Mouse (Mus musculus) heart, embryonic 14.5 days (tissue): ENCODE data around the gene Cd248. TPM values are rescaled to one million over a fixed set of nuclear protein-coding genes. Genes with fewer than 3 reads are reported as not detected.
"Not testable (repeated sequence)": the region's sequence is repeated elsewhere in the genome, so short reads cannot be mapped to it uniquely, and the experiment has no call there.

Experiments used
- ATAC-seq: fragments of 200-750 bp; cut with Nextera tagmentation; 2 replicates; pipeline ENCODE4 v1.8.0; 2017; ENCODE audit warnings: low read depth, moderate TSS enrichment; ENCODE audit not compliant: insufficient number of reproducible peaks, insufficient read depth, low FRiP score
- H3K27ac ChIP-seq, 2 experiments: fragments of 200-500 bp in 1 of 2; fragments of 300-500 bp in 1 of 2; sonication (generic) in 1 of 2; replicated peaks in 1 of 2; 2 replicates each; pipeline ENCODE4 v1.5.1; 2012 to 2014; ENCODE audit warnings: low read depth in 2 of 2, low read length in 2 of 2, control low read depth in 1 of 2, mild to moderate bottlenecking in 1 of 2, mixed read lengths in 1 of 2; ENCODE audit not compliant: control insufficient read depth in 1 of 2, insufficient read depth in 1 of 2
- H3K27me3 ChIP-seq: fragments of 300-500 bp; sonication (generic); 2 replicates; pipeline ENCODE4 v1.6.1; 2014; ENCODE audit warnings: mild to moderate bottlenecking, low read length, control low read depth; ENCODE audit not compliant: control insufficient read depth, insufficient read depth
- H3K36me3 ChIP-seq: fragments of 300-500 bp; sonication (generic); 2 replicates; pipeline ENCODE4 v1.6.1; 2014; ENCODE audit warnings: mild to moderate bottlenecking, control low read depth, low read length, mixed read lengths; ENCODE audit not compliant: control insufficient read depth, insufficient read depth
- H3K4me1 ChIP-seq, 2 experiments: fragments of 200-500 bp in 1 of 2; fragments of 300-500 bp in 1 of 2; sonication (generic) in 1 of 2; 2 replicates each; pipeline ENCODE4 v1.6.1; 2012 to 2014; ENCODE audit warnings: low read length in 2 of 2, control low read depth in 1 of 2, mixed read lengths in 1 of 2; ENCODE audit not compliant: control insufficient read depth in 2 of 2, insufficient read depth in 2 of 2
- H3K4me2 ChIP-seq: fragments of 300-500 bp; sonication (generic); 2 replicates; pipeline ENCODE4 v1.6.1; 2014; ENCODE audit warnings: mild to moderate bottlenecking, low read length
- H3K4me3 ChIP-seq, 2 experiments: fragments of 200-500 bp in 1 of 2; fragments of 300-500 bp in 1 of 2; sonication (generic) in 1 of 2; 2 replicates each; pipeline ENCODE4 v1.5.1; 2012 to 2014; ENCODE audit warnings: low read length in 2 of 2, mild to moderate bottlenecking in 2 of 2, control low read depth in 1 of 2, low read depth in 1 of 2, moderate library complexity in 1 of 2; ENCODE audit not compliant: control insufficient read depth in 1 of 2, insufficient read depth in 1 of 2
- H3K9ac ChIP-seq: fragments of 300-500 bp; sonication (generic); 2 replicates; pipeline ENCODE4 v1.6.1; 2014; ENCODE audit warnings: mild to moderate bottlenecking, low read length
- H3K9me3 ChIP-seq: fragments of 300-500 bp; sonication (generic); 2 replicates; pipeline ENCODE4 v1.6.1; 2016; ENCODE audit warnings: low read length, control low read depth; ENCODE audit not compliant: control insufficient read depth
- WGBS: fragments of 180-500 bp; shearing (Covaris S2); extraction: QIAGEN DNeasy Blood & Tissue Kit; methylation state at CpG from one replicate; pipeline ENCODE4 v1.1.7; 2014; 5-methylcytosine and 5-hydroxymethylcytosine counted together
- polyA plus RNA-seq: library from polyadenylated mRNA; unstranded; fragments of >200 nt; fragmentation: Nextera tagmentation; extraction: Ambion mirVana; gene quantifications from 2 replicates; pipeline ENCODE4 v1.2.1, GENCODE M21; 2014

Gene Cd248
- polyA plus RNA-seq, 1 experiment from 2014 or later = 16.8 TPM

GRCm38 (mm10) chr19:5082596-5082995, 14.7 kb downstream of the Cd248 start:
- 51% methylated on average over 24 of the region's 24 CpGs for WGBS
- Histone ChIP-seq H3K9me3 (no peaks in the 10 kb centered on the region), H3K36me3 (no peaks in the 10 kb centered on the region), H3K27me3 (peaks cover 63% of the 10 kb centered on the region), H3K4me1 (peaks cover 10 to 13% of the 10 kb centered on the region in 2 experiments), H3K9ac (no peak overlapping the region), H3K4me2 (no peak overlapping the region), H3K27ac (no peak overlapping the region), H3K4me3 (no peak overlapping the region)
- no peak for ATAC-seq

DNA sequence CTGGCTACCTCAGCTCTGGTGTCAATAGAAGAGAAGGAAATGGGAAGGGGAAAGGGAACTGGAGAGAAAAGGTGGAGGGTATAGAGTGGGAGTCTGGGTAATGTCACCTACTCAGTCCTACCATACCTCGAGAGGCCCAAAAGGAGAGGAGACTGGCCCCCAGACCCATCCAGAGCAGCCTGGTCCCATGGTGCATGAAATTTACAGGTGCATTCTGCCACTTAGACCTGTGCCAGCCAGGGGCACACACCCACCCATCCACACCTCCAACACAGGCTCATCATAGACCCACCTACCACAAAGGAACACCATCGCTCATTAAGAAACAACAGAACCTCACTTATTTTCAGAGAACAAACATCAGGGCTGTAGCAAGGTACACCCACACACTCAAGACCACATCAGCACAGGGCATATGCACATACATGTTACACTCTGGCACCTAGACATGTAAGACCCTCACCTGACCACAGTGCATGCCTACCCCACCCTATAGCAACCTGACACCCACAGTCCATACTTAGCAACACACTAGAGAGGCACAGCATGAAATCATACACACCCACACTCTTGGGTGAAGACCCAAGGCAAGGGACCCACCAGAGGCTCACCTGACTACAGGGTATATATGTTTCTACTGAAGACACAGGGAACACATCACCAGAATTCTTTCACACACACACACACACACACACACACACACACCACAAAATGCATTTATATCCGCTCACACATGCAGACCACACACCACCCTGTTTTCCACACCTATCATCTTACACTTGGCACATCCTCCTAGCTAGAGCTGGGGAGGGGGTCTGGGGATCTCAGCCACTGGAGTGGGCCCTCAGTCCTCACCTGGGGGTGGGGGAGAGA, 16.3 kb downstream of the Cd248 start:
- H3K27ac ChIP-seq = no peak overlapping the region
- no peak overlapping the region for H3K4me2 ChIP-seq
- ATAC-seq = no peak
- H3K9me3 ChIP-seq = no peaks in the 10 kb centered on the region
- peaks cover 13 to 18% of the 10 kb centered on the region in 2 experiments for H3K4me1 ChIP-seq
- H3K27me3 ChIP-seq = peaks cover 63% of the 10 kb centered on the region
- H3K4me3 ChIP-seq = peak overlapping the region; percentile 51 to 54; a peak in 2 of 4 replicates
- 68% methylated on average over 3 of the region's 3 CpGs for WGBS
- H3K36me3 ChIP-seq = no peaks in the 10 kb centered on the region
- H3K9ac ChIP-seq = no peak overlapping the region

GRCm38 (mm10) chr19:5084834-5085144, 16.9 kb downstream of the Cd248 start:
- peaks cover 4% of the 10 kb centered on the region; the same call in 1 of the 2 replicates for H3K36me3 ChIP-seq
- H3K4me3 ChIP-seq = peak overlapping the region; percentile 51 to 54
- H3K9me3 ChIP-seq = no peaks in the 10 kb centered on the region
- WGBS = 4% methylated on average over 15 of the region's 15 CpGs
- H3K4me2 ChIP-seq = peak overlapping the region; percentile 89
- peaks cover 61% of the 10 kb centered on the region for H3K27me3 ChIP-seq
- ATAC-seq = no peak
- peaks cover 15 to 20% of the 10 kb centered on the region in 2 experiments for H3K4me1 ChIP-seq
- peak overlapping the region; percentile 55; the same call in 1 of the 2 replicates for H3K9ac ChIP-seq
- H3K27ac ChIP-seq = no peak overlapping the region

GRCm38 (mm10) chr19:5085145-5085863, 17.4 kb downstream of the Cd248 start, which contains the start of gene Tmem151a:
TSS of gene Tmem151a (minus strand) at chr19:5085531.
- Histone ChIP-seq H3K27ac (no peak within 1 kb of the TSS), H3K4me3 (peak within 1 kb of the TSS; percentile 51 to 54), H3K9me3 (no peaks in the 10 kb centered on the region), H3K36me3 (peaks cover 9% of the 10 kb centered on the region), H3K4me2 (peak within 1 kb of the TSS; percentile 89), H3K9ac (peak within 1 kb of the TSS; percentile 55; the same call in 1 of the 2 replicates), H3K27me3 (peaks cover 56% of the 10 kb centered on the region), H3K4me1 (peaks cover 15 to 20% of the 10 kb centered on the region in 2 experiments)
- WGBS = under 1% methylated on average over 63 of the region's 69 CpGs
- no peak for ATAC-seq

GRCm38 (mm10) chr19:5086533-5086932, 18.7 kb downstream of the Cd248 start:
- ATAC-seq, H3K27ac ChIP-seq, H3K4me2 ChIP-seq, H3K9ac ChIP-seq, H3K4me3 ChIP-seq, H3K9me3 ChIP-seq: not testable (repeated sequence)
- 48% methylated on average over 4 of the region's 4 CpGs for WGBS
- H3K27me3 ChIP-seq = peaks cover 48% of the 10 kb centered on the region
- H3K4me1 ChIP-seq = peaks cover 15 to 20% of the 10 kb centered on the region in 2 experiments
- peaks cover 21% of the 10 kb centered on the region for H3K36me3 ChIP-seq

- peak within 1 kb of the TSS; percentile 74 for H3K4me2 ChIP-seq
- peaks cover 33% of the 10 kb centered on the region for H3K27me3 ChIP-seq
- peak; percentile 87 for ATAC-seq
- WGBS = under 1% methylated on average over 58 of the region's 58 CpGs
- H3K36me3 ChIP-seq = peaks cover 37% of the 10 kb centered on the region
- peaks cover 15 to 20% of the 10 kb centered on the region in 2 experiments for H3K4me1 ChIP-seq
- H3K4me3 ChIP-seq = peak within 1 kb of the TSS; percentile 67 to 78
- H3K9me3 ChIP-seq = no peaks in the 10 kb centered on the region
- H3K9ac ChIP-seq = peak within 1 kb of the TSS; percentile 85
- peak within 1 kb of the TSS; percentile 53 to 75 for H3K27ac ChIP-seq
Observed at GRCm38 (mm10) chr19:5087884-5088728, 20.2 kb downstream of the Cd248 start, which contains the start of gene Yif1a. TSS of gene Yif1a (plus strand) at chr19:5088538.

GRCm38 (mm10) chr19:5089324-5089723, 21.4 kb downstream of the Cd248 start:
- Histone ChIP-seq H3K9ac (peak overlapping the region; percentile 85), H3K36me3 (peaks cover 39% of the 10 kb centered on the region), H3K9me3 (no peaks in the 10 kb centered on the region), H3K4me2 (peak overlapping the region; percentile 74), H3K4me1 (peaks cover 18 to 28% of the 10 kb centered on the region in 2 experiments), H3K27me3 (peaks cover 20% of the 10 kb centered on the region), H3K27ac (no peak overlapping the region), H3K4me3 (peak overlapping the region; percentile 67 to 78)
- ATAC-seq = no peak
- 91% methylated on average over 4 of the region's 4 CpGs for WGBS
